Mouse (Mus musculus) midbrain, postnatal 0 days (tissue): ENCODE results near the gene Epb41l5. TPM values are rescaled to one million over a fixed set of nuclear protein-coding genes. Genes with fewer than 3 reads are reported as not detected.

Experiments
- ATAC-seq: fragments of 200-750 bp; cut with Nextera tagmentation; 2 replicates; pipeline ENCODE4 v1.8.0; 2017; ENCODE audit warnings: moderate number of reproducible peaks, mild to moderate bottlenecking, moderate TSS enrichment, moderate library complexity; ENCODE audit not compliant: low FRiP score
- DNase-seq: peaks from one replicate; pipeline ENCODE4 v3.0.0-alpha.2; 2015; ENCODE audit warnings: low spot score
- H3K27ac ChIP-seq: fragments of 300-500 bp; sonication (generic); 2 replicates; pipeline ENCODE4 v1.5.1; 2014; ENCODE audit warnings: low read depth, mild to moderate bottlenecking, low read length, mixed read lengths
- H3K27me3 ChIP-seq: fragments of 300-500 bp; sonication (generic); 2 replicates; pipeline ENCODE4 v1.6.1; 2014; ENCODE audit warnings: low read length, control low read depth, mixed read lengths; ENCODE audit not compliant: insufficient read depth
- H3K36me3 ChIP-seq: fragments of 300-500 bp; sonication (generic); 2 replicates; pipeline ENCODE4 v1.6.1; 2014; ENCODE audit warnings: low read length, control low read depth, mixed read lengths; ENCODE audit not compliant: insufficient read depth
- H3K4me1 ChIP-seq: fragments of 300-500 bp; sonication (generic); 2 replicates; pipeline ENCODE4 v1.6.1; 2014; ENCODE audit warnings: mild to moderate bottlenecking, control low read depth, antibody characterized with exemption, low read length, mixed read lengths; ENCODE audit not compliant: insufficient read depth
- H3K4me2 ChIP-seq: fragments of 300-500 bp; sonication (generic); 2 replicates; pipeline ENCODE4 v1.6.1; 2014; ENCODE audit warnings: low read depth, mild to moderate bottlenecking, low read length, mixed read lengths; ENCODE audit not compliant: poor library complexity, severe bottlenecking
- H3K4me3 ChIP-seq: fragments of 300-500 bp; sonication (generic); 2 replicates; pipeline ENCODE4 v1.5.1; 2014; ENCODE audit warnings: low read depth, mild to moderate bottlenecking, low read length, moderate library complexity
- H3K9ac ChIP-seq: fragments of 300-500 bp; sonication (generic); replicated peaks from 2 replicates; pipeline ENCODE4 v1.6.1; 2014; ENCODE audit warnings: mild to moderate bottlenecking, low read length, moderate library complexity, mixed read lengths; ENCODE audit not compliant: poor library complexity, severe bottlenecking
- H3K9me3 ChIP-seq: fragments of 300-500 bp; sonication (generic); 2 replicates; pipeline ENCODE4 v1.6.1; 2016; ENCODE audit warnings: low read length, control low read depth
- CTCF ChIP-seq: IDR thresholded peaks from 2 replicates; pipeline ENCODE4 v1.5.1; 2016; ENCODE audit warnings: antibody characterized with exemption, mild to moderate bottlenecking
- WGBS: fragments of 180-500 bp; shearing (Covaris S2); extraction: QIAGEN DNeasy Blood & Tissue Kit; methylation state at CpG from one replicate; pipeline ENCODE4 v1.1.7; 2014; 5-methylcytosine and 5-hydroxymethylcytosine counted together
- polyA plus RNA-seq: library from polyadenylated mRNA; unstranded; fragments of >200 nt; fragmentation: Nextera tagmentation; extraction: Ambion mirVana; gene quantifications from 2 replicates; pipeline ENCODE4 v1.2.1, GENCODE M21; 2015
- total RNA-seq: library from RNA; depleted of rRNA; stranded (reverse); fragments of >200 nt; gene quantifications from 2 replicates; pipeline ENCODE4 v1.2.3, GENCODE M21; 2014

Gene Epb41l5
- total and polyA plus RNA-seq, 2 experiments from 2014 or later, result 12.8 to 13.5 TPM

DNA sequence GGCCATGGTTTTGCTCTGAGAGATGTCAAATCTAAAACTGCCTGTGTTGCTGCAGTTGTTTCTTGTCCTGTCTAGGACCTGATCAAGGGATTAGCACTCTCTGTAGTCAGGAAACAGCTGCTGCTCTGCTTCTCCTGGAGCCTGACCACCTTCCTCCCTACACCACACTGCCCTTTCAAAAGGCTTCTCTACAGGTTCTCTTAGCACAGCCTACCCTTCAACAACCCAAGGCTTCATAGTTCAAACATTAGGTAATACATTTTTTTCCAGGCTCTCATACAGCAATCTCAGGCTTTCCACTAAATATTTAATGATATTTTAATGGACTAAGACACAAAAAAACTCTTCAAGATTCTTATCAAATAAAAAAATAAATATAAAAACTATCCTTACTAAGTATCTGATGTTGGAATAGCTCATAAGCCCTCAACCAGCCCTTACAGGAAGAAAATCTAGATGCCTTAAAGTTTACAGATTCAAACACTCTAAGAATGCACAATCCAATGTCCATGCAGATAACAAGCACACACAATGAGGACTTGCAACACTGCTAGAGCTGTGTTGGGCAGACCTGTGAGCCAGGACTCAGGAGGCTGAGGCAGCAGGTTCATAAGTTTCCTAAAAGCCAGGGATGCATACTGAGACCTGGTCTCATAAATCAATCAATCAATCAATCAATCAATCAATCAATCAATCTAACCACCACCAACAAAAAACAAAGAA lies 7.5 kb downstream of the Epb41l5 start:
- ATAC-seq (no peak), DNase-seq (no peak)
- Histone ChIP-seq H3K4me1 (no peaks in the 10 kb centered on the region), H3K9ac (no peak overlapping the region), H3K9me3 (no peaks in the 10 kb centered on the region), H3K27ac (no peak overlapping the region), H3K4me3 (no peak overlapping the region), H3K4me2 (no peak overlapping the region), H3K27me3 (no peaks in the 10 kb centered on the region), H3K36me3 (no peaks in the 10 kb centered on the region)
- TF ChIP-seq CTCF, result no peak

DNA sequence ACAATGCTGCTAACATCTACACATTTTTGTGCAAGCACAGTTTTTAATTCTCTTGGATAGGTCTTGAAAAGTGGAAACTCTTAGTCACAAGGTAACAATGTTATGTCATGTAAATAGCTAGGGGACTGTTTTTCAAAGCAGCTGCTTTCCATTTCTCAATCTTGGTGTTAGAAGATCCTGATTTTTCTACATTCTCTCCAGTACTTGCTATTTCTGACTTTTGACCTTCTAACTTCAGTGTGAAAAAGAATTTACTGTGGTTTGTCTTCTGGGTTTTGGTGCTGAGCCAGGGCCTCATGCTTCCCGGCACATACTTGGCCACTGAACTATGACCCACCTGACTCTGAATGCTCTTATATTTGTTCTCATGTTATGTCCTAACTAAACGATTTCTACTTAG lies 8.8 kb downstream of the Epb41l5 start:
- H3K4me3 ChIP-seq, result no peak overlapping the region
- no peaks in the 10 kb centered on the region for H3K27me3 ChIP-seq
- no peaks in the 10 kb centered on the region for H3K9me3 ChIP-seq
- H3K4me2 ChIP-seq, result no peak overlapping the region
- H3K4me1 ChIP-seq, result no peaks in the 10 kb centered on the region
- DNase-seq (no peak), ATAC-seq (no peak)
- no peak for TF ChIP-seq CTCF
- H3K36me3 ChIP-seq, result no peaks in the 10 kb centered on the region
- WGBS, result 87% methylated on average over 2 of the region's 2 CpGs
- no peak overlapping the region for H3K9ac ChIP-seq
- no peak overlapping the region for H3K27ac ChIP-seq

DNA sequence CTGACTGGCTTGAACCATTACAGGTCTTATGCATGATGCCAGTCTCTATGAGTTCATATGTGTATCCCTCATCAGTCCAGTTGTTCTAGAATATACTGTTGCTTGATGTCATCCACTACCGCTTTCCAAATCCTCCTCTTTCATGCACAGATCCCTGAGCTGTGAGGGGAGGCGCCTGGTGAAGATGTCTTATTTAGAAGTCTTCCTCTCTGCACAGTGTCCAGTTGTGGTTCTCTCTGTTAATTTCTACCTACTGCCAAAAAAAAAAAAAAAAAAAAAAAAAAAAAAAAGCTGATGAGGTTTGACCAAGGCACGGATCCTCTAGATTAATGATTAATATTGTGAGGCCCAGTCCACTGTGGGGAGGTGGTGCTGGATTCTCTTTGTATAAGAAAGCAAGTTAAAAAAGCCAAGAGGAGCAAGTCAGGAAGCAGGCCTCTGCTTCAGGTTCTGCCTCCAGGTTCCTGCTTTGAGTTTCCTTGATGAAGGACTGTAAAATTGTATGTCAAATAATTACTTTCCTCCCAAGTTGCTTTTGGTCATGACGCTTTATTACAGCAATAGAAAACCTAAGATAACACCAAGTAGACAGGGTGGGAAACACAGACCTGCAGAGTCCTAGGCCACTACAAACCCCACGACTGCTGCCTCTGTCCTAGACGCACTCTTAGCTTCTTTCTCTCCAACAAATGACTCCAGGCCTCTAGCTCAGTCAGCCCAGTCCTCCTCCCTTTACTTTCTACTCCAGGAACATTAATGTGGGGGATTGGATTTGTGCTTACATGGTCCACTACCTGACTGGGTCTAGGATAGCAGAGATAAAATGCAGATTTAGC lies 11.4 kb downstream of the Epb41l5 start:
- no peak for TF ChIP-seq CTCF

DNA sequence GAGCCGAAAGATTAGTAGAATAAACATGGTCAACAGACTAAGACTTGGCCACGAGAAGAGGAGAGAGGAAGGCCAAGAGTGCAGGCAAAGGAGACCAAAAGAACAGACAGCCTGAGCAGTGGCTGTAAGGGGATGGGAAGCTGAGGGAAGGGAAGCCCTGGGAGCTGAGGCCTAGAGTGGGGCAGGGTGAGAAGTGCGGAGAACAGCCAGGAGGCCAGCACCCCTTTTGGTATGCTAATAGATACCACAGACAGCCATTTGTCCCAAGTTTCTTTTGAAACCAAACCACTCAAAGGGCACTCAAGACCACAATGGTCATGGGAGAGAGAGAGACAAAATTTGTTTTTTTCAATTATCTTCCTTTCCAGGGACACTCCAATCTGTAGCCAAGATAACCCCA lies 14.1 kb downstream of the Epb41l5 start:
- 50% methylated on average over 3 of the region's 3 CpGs for WGBS
- no peak for DNase-seq
- Histone ChIP-seq H3K4me3 (no peak overlapping the region), H3K9me3 (no peaks in the 10 kb centered on the region), H3K9ac (no peak overlapping the region), H3K4me2 (no peak overlapping the region), H3K4me1 (no peaks in the 10 kb centered on the region), H3K36me3 (no peaks in the 10 kb centered on the region), H3K27ac (no peak overlapping the region), H3K27me3 (no peaks in the 10 kb centered on the region)
- TF ChIP-seq CTCF, result no peak
- ATAC-seq, result no peak

More for the DNA sequence above, 11.4 kb downstream of the Epb41l5 start:
- Histone ChIP-seq H3K4me2 (no peak overlapping the region), H3K27me3 (no peaks in the 10 kb centered on the region), H3K27ac (no peak overlapping the region), H3K4me3 (no peak overlapping the region), H3K9ac (no peak overlapping the region), H3K9me3 (no peaks in the 10 kb centered on the region), H3K36me3 (no peaks in the 10 kb centered on the region), H3K4me1 (no peaks in the 10 kb centered on the region)
- ATAC-seq (no peak), DNase-seq (no peak)
- WGBS, result 95% methylated on average over 6 of the region's 6 CpGs

DNA sequence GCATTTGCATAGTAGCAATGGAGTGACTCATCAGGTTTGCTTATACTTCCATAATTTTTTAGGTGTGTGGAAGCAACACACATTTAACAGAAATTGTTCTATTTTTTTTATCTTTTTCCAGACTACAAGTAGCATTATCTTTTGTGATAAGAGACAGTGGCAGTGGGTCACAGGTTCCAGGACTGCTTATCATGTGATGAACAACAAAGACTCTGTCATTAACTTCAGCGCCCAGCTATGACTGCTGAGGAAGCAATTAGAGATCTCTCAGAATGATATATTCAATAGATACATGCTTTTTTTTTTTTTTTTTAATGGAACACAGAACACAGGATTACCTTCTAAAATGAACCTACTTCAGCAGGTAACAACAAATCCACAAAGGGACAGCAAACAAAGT lies 18.4 kb downstream of the Epb41l5 start:
- 84% methylated on average over 1 of the region's 1 CpGs for WGBS
- H3K36me3 ChIP-seq, result no peaks in the 10 kb centered on the region
- H3K4me1 ChIP-seq, result no peaks in the 10 kb centered on the region
- H3K9ac ChIP-seq, result no peak overlapping the region
- no peak overlapping the region for H3K27ac ChIP-seq
- ATAC-seq (no peak), DNase-seq (no peak)
- H3K27me3 ChIP-seq, result no peaks in the 10 kb centered on the region
- H3K4me3 ChIP-seq, result no peak overlapping the region
- no peaks in the 10 kb centered on the region for H3K9me3 ChIP-seq
- no peak for TF ChIP-seq CTCF
- no peak overlapping the region for H3K4me2 ChIP-seq

DNA sequence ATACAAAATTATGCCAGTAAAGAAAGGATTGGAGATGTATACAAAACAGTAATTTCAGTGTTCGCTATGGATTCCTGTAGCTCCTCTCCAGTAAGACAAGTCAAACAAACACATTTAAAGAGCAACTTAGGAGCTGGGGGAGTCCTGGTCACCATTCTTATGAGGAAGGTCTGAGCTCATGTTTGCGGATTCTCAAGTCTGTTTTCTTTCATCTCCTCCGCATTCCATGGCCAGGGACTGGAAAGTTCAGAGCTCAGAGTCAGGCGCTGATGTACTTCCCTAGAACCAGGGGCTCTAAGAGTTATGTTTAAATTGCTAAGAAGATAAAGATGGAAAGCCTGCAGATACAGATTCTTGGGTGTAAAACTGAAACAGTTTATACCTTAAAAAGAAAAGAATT lies 22.0 kb downstream of the Epb41l5 start:
- WGBS, result 90% methylated on average over 4 of the region's 4 CpGs
- Histone ChIP-seq H3K9me3 (no peaks in the 10 kb centered on the region), H3K4me1 (no peaks in the 10 kb centered on the region), H3K27me3 (no peaks in the 10 kb centered on the region), H3K4me3 (no peak overlapping the region), H3K27ac (no peak overlapping the region), H3K36me3 (no peaks in the 10 kb centered on the region), H3K9ac (no peak overlapping the region), H3K4me2 (no peak overlapping the region)
- TF ChIP-seq CTCF, result no peak
- ATAC-seq (no peak), DNase-seq (no peak)
